Mouse (Mus musculus) brain, adult 10 weeks (tissue): Measurements from ENCODE around the gene Spin2f. TPM values are rescaled to one million over a fixed set of nuclear protein-coding genes. Genes with fewer than 3 reads are reported as not detected.

Experiments used
- polyA plus RNA-seq: library from polyadenylated mRNA; stranded (reverse); fragments of 350-450 nt; fragmentation: Illumina TruSeq; extraction: RNeasy Lipid Tissue Mini Kit (QIAGEN cat#74804); gene quantifications from one replicate; pipeline ENCODE4 v1.2.3, GENCODE M21; 2015; ENCODE audit warnings: low read depth, low replicate concordance

Spin2f gene
- polyA plus RNA-seq, result not detected

GRCm38 (mm10) chrX:31253594-31253993 is at the start of gene Spin2f:
TSS of gene Spin2f (plus strand) at chrX:31253894.

Other genes starting within 250 kb of the Spin2f start
- gene Btbd35f29, start 136.2 kb upstream of the Spin2f start, polyA plus RNA-seq, result not detected
- not detected for gene Btbd35f26, start 82.6 kb downstream of the Spin2f start, polyA plus RNA-seq
- not detected for gene Btbd35f19, start 130.0 kb downstream of the Spin2f start, polyA plus RNA-seq